Mouse (Mus musculus) bone marrow macrophage, adult 2 months (primary cell): ENCODE data around the gene Ift22.
A peak's percentile ranks its signal among the peaks of the same experiment; 100 is the strongest.

Experiments used
- CTCF ChIP-seq: IDR thresholded peaks from 2 replicates; pipeline ENCODE4 v1.5.1; 2012; ENCODE audit warnings: low read depth, mild to moderate bottlenecking, low read length, moderate library complexity
- POLR2A ChIP-seq: IDR thresholded peaks from 2 replicates; pipeline ENCODE4 v1.6.1; 2012; ENCODE audit warnings: mild to moderate bottlenecking, low read depth, low read length, borderline replicate concordance

GRCm38 (mm10) chr5:136929073-136929472, 21.1 kb downstream of the Ift22 start:
- peak; percentile 88 for TF ChIP-seq CTCF
- TF ChIP-seq POLR2A = no peak
